ENCODE assay signal across 15 mouse cellular contexts in genomic region chr8:57348866-57349520, GRCm38 (mm10). TPM values are rescaled to one million over a fixed set of nuclear protein-coding genes. Genes with fewer than 3 reads are reported as not detected.
DNase-seq lines count a peak whose midpoint lies in the region; ATAC-seq lines count a peak whose summit lies in the region.
"Had no signal": no experiment of that assay in that cellular context is flagged by ENCODE, and none has a peak within 500 bp of the region (broad histone marks: within the 10 kb centered on the region; RNA-seq: fewer than 3 reads in every experiment).

No protein-coding gene starts in this region.

- 2% methylated on average over 23 of the region's 23 CpGs for WGBS in heart, embryonic 13.5 days
- 1% methylated on average over 23 of the region's 23 CpGs for WGBS in embryonic facial prominence, embryonic 10.5 days
- WGBS in limb, embryonic 11.5 days, result 3% methylated on average over 23 of the region's 23 CpGs

- H3K36me3 ChIP-seq in heart, embryonic 13.5 days, result peaks cover 15% of the 10 kb centered on the region
- H3K36me3 ChIP-seq in embryonic facial prominence, embryonic 10.5 days (replicated peaks), result no peaks in the 10 kb centered on the region
- no peaks in the 10 kb centered on the region for H3K36me3 ChIP-seq in limb, embryonic 11.5 days (ENCODE audit: control insufficient read depth, insufficient read depth, low read length)
- H3K36me3 ChIP-seq: neural tube, embryonic 12.5 days had no signal

- 0 out of 2 replicates have a peak overlapping the region, but pooled peaks have one; percentile 21 for H3K27ac ChIP-seq in heart, embryonic 13.5 days (replicated peaks)
- no peak overlapping the region for H3K27ac ChIP-seq in embryonic facial prominence, embryonic 10.5 days (replicated peaks)
- H3K27ac ChIP-seq in limb, embryonic 11.5 days (replicated peaks; ENCODE audit: low read depth, low read length), result peak overlapping the region; percentile 52
- H3K27ac ChIP-seq: neural tube, embryonic 12.5 days had no signal

- H3K9me3 ChIP-seq in heart, embryonic 13.5 days, result no peaks in the 10 kb centered on the region
- no peaks in the 10 kb centered on the region for H3K9me3 ChIP-seq in embryonic facial prominence, embryonic 10.5 days
- no peaks in the 10 kb centered on the region for H3K9me3 ChIP-seq in limb, embryonic 11.5 days (ENCODE audit: control insufficient read depth, low read length)
- H3K9me3 ChIP-seq: neural tube, embryonic 12.5 days had no signal

- peak overlapping the region; percentile 43 for H3K4me3 ChIP-seq in heart, embryonic 13.5 days
- peak overlapping the region; percentile 21; the same call in 1 of the 2 replicates for H3K4me3 ChIP-seq in embryonic facial prominence, embryonic 10.5 days
- peak overlapping the region; percentile 6; the same call in 1 of the 2 replicates for H3K4me3 ChIP-seq in limb, embryonic 11.5 days (ENCODE audit: low read depth, low read length)
- H3K4me3 ChIP-seq: erythroblast, embryonic 14.5 days; neural tube, embryonic 12.5 days had no signal

- no peak for DNase-seq in heart, adult 8-10 months (ENCODE audit: low spot score)
- peak; percentile 9 for DNase-seq in embryo, embryonic 10 days (ENCODE audit: low spot score)
- DNase-seq in embryonic facial prominence, embryonic 10.5 days (ENCODE audit: low spot score), result peak; percentile 37
- DNase-seq in limb, embryonic 11.5 days (ENCODE audit: low spot score), result peak; percentile 64
- DNase-seq in cerebellum, adult 18-20 months, result no peak
- DNase-seq: cerebellum, adult 9-10 months; kidney, adult 18-20 months; kidney, postnatal 36 days; layer of hippocampus, postnatal 36 days; midbrain, embryonic 14.5 days; thymus, postnatal 14 days had no signal

- ATAC-seq in heart, embryonic 13.5 days (ENCODE audit: extremely low read depth, insufficient number of reproducible peaks, low FRiP score, low TSS enrichment), result no peak
- peak; percentile 22; the same call in 1 of the 2 replicates for ATAC-seq in limb, embryonic 11.5 days (ENCODE audit: insufficient number of reproducible peaks, low FRiP score, low TSS enrichment, low read depth)
- no peak for ATAC-seq in cerebellum, adult (ENCODE audit: insufficient number of reproducible peaks, low FRiP score, low TSS enrichment)

- peak overlapping the region; percentile 74 for H3K4me2 ChIP-seq in heart, embryonic 13.5 days
- H3K4me2 ChIP-seq in limb, embryonic 11.5 days (ENCODE audit: low read depth, severe bottlenecking), result peak overlapping the region; percentile 38
- H3K4me2 ChIP-seq: neural tube, embryonic 12.5 days had no signal

- peaks cover 58% of the 10 kb centered on the region for H3K4me1 ChIP-seq in heart, embryonic 13.5 days
- H3K4me1 ChIP-seq in embryonic facial prominence, embryonic 10.5 days, result peaks cover 28% of the 10 kb centered on the region
- H3K4me1 ChIP-seq in limb, embryonic 11.5 days (ENCODE audit: control insufficient read depth, insufficient read depth, low read length), result peaks cover 29% of the 10 kb centered on the region
- H3K4me1 ChIP-seq: neural tube, embryonic 12.5 days had no signal

- H3K27me3 ChIP-seq in heart, embryonic 13.5 days (replicated peaks), result peaks cover 9% of the 10 kb centered on the region; the same call in 1 of the 2 replicates
- peaks cover 100% of the 10 kb centered on the region for H3K27me3 ChIP-seq in embryonic facial prominence, embryonic 10.5 days (replicated peaks; ENCODE audit: low read depth, poor library complexity, severe bottlenecking)
- peaks cover 26% of the 10 kb centered on the region for H3K27me3 ChIP-seq in limb, embryonic 11.5 days (ENCODE audit: control insufficient read depth, insufficient read depth, low read length)

- H3K9ac ChIP-seq in heart, embryonic 13.5 days, result peak overlapping the region; percentile 77
- peak overlapping the region; percentile 32; the same call in 1 of the 2 replicates for H3K9ac ChIP-seq in limb, embryonic 11.5 days (ENCODE audit: low read length)
- H3K9ac ChIP-seq: neural tube, embryonic 12.5 days had no signal

RNA-seq across cellular contexts. Expression of gene Hand2, which starts 28.2 kb away (rescaled TPM):
- 11.6 and 12.0 TPM in 2 replicates for polyA plus RNA-seq in heart, embryonic 13.5 days (2015; fragmentation: Nextera tagmentation; extraction: Ambion mirVana)
- total RNA-seq in heart, adult 8-10 months (2022), result 10 to 100 TPM; 43.0 to 58.5 (median 52.6) TPM
- polyA plus RNA-seq in embryonic facial prominence, embryonic 10.5 days (2016; fragmentation: Nextera tagmentation; extraction: Ambion mirVana), result 3.9 and 5.4 TPM in 2 replicates
- 27.3 and 30.3 TPM in 2 replicates for polyA plus RNA-seq in limb, embryonic 11.5 days (2014; fragmentation: Nextera tagmentation; extraction: Ambion mirVana)
- total RNA-seq: layer of hippocampus, postnatal 36 days had no signal
- polyA plus RNA-seq: erythroblast, embryonic 14.5 days; midbrain, embryonic 14.5 days had no signal

Comparison
In these comparisons a context has a peak if more than half of its experiments do, and no peak if none do; other contexts are left out.
1. DNase-seq: peak in embryo, embryonic 10 days (single experiment), embryonic facial prominence, embryonic 10.5 days (single experiment) and limb, embryonic 11.5 days (single experiment); none in heart, adult 8-10 months (single experiment) and cerebellum, adult 18-20 months (0 of 2).
2. Peak in every context shown above with its lines, with median percentiles within 50 percentile points of each other: H3K4me3 ChIP-seq.